Mouse (Mus musculus): Measurements from ENCODE around the gene Jade1. TPM values are rescaled to one million over a fixed set of nuclear protein-coding genes. Genes with fewer than 3 reads are reported as not detected.

Gene Jade1
- 18.8 and 21.8 TPM in 2 replicates for total RNA-seq (2014; rRNA removed)
- polyA plus RNA-seq (2015; fragmentation: Nextera tagmentation; extraction: Ambion mirVana) = 15.0 and 16.7 TPM in 2 replicates

DNA sequence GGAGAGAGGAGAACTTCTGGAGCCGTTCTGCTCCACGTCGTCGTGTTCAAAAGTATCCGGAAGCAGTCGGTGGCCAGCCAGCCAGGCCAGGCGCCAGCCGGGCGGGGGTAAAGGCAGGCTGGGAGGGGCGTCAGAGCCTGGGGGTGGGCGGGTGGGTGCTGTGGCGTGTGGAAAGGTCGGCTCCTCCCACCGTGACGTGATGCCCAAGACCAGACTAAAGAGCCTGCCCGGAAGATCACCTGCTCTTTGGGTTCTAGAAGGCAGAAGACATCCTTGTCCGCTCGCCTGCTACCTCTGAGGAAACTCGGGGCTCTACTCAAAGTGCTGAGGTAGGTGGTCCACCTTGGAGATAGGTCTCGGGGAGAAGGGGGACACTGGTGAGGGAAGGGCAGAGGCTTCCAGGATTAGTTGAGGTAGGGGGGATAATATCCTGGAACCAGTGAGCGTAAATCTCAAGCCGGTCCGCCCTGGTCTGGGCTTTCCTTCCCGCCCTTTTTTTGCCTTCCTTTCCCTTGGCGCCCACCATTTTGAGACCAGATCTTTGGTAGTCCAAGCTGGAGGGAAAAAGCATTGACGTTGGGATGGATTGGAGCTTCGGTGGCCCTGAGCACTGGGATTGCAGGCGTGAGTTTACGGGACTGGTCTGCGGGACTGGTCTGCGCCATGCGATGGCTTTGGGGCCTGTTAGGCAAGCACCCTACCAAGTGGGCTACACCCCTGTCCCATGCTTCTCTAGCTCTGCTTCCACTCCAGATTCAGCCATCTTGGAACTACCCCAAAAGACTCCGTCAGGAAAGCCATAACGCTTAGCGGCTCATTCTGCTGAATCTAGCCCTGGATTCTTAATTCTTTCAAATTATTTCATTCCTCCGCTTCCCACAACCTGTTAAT, at the start of gene Jade1:
TSS of gene Jade1 (plus strand) at position 241 of the 891 bp plus-strand sequence.
- no peak for TF ChIP-seq CTCF (IDR thresholded peaks at IDR 0.05)
- DNase-seq (ENCODE audit: low spot score) (no peak), ATAC-seq (ENCODE audit: low FRiP score) (no peak)
- Histone ChIP-seq H3K9me3 (ENCODE audit: low read length) (no peaks in the 10 kb centered on the region), H3K27ac (ENCODE audit: low read depth, low read length) (no peak within 1 kb of the TSS), H3K36me3 (ENCODE audit: insufficient read depth, low read length) (no peaks in the 10 kb centered on the region), H3K4me1 (ENCODE audit: insufficient read depth, low read length) (no peaks in the 10 kb centered on the region), H3K27me3 (ENCODE audit: insufficient read depth, low read length) (no peaks in the 10 kb centered on the region), H3K4me2 (ENCODE audit: low read depth, low read length, poor library complexity, severe bottlenecking) (no peak within 1 kb of the TSS), H3K9ac (replicated peaks; ENCODE audit: low read length, poor library complexity, severe bottlenecking) (no peak within 1 kb of the TSS), H3K4me3 (ENCODE audit: low read depth, low read length) (no peak within 1 kb of the TSS)
- 97% methylated on average over 36 of the region's 36 CpGs for WGBS

- H3K27ac ChIP-seq (ENCODE audit: low read depth, low read length) = no peak overlapping the region
- no peaks in the 10 kb centered on the region for H3K27me3 ChIP-seq (ENCODE audit: insufficient read depth, low read length)
- no peak for TF ChIP-seq CTCF (IDR thresholded peaks at IDR 0.05)
- no peaks in the 10 kb centered on the region for H3K4me1 ChIP-seq (ENCODE audit: insufficient read depth, low read length)
- no peak overlapping the region for H3K9ac ChIP-seq (replicated peaks; ENCODE audit: low read length, poor library complexity, severe bottlenecking)
- H3K4me2 ChIP-seq (ENCODE audit: low read depth, low read length, poor library complexity, severe bottlenecking) = no peak overlapping the region
- no peaks in the 10 kb centered on the region for H3K9me3 ChIP-seq (ENCODE audit: low read length)
- ATAC-seq (ENCODE audit: low FRiP score) (no peak), DNase-seq (ENCODE audit: low spot score) (no peak)
- H3K4me3 ChIP-seq (ENCODE audit: low read depth, low read length) = no peak overlapping the region
- no peaks in the 10 kb centered on the region for H3K36me3 ChIP-seq (ENCODE audit: insufficient read depth, low read length)
- 85% methylated on average over 2 of the region's 2 CpGs for WGBS
Measured at GRCm38 (mm10) chr3:41509441-41509840, 46.1 kb upstream of the Jade1 start.

GRCm38 (mm10) chr3:41510191-41510590, 45.3 kb upstream of the Jade1 start:
- Histone ChIP-seq H3K36me3 (ENCODE audit: insufficient read depth, low read length) (no peaks in the 10 kb centered on the region), H3K9me3 (ENCODE audit: low read length) (no peaks in the 10 kb centered on the region), H3K4me3 (ENCODE audit: low read depth, low read length) (no peak overlapping the region), H3K4me2 (ENCODE audit: low read depth, low read length, poor library complexity, severe bottlenecking) (no peak overlapping the region), H3K27ac (ENCODE audit: low read depth, low read length) (no peak overlapping the region), H3K4me1 (ENCODE audit: insufficient read depth, low read length) (no peaks in the 10 kb centered on the region), H3K9ac (replicated peaks; ENCODE audit: low read length, poor library complexity, severe bottlenecking) (no peak overlapping the region), H3K27me3 (ENCODE audit: insufficient read depth, low read length) (no peaks in the 10 kb centered on the region)
- ATAC-seq (ENCODE audit: low FRiP score) (no peak), DNase-seq (ENCODE audit: low spot score) (no peak)
- WGBS = 55% methylated on average over 9 of the region's 9 CpGs
- TF ChIP-seq CTCF (IDR thresholded peaks at IDR 0.05) = no peak

GRCm38 (mm10) chr3:41510750-41511149, 44.8 kb upstream of the Jade1 start:
- H3K36me3 ChIP-seq (ENCODE audit: insufficient read depth, low read length) = no peaks in the 10 kb centered on the region
- no peak for DNase-seq (ENCODE audit: low spot score)
- H3K27ac ChIP-seq (ENCODE audit: low read depth, low read length) = no peak overlapping the region
- no peak overlapping the region for H3K4me3 ChIP-seq (ENCODE audit: low read depth, low read length)
- H3K9me3 ChIP-seq (ENCODE audit: low read length) = no peaks in the 10 kb centered on the region
- WGBS = 70% methylated on average over 7 of the region's 7 CpGs
- H3K4me1 ChIP-seq (ENCODE audit: insufficient read depth, low read length) = no peaks in the 10 kb centered on the region
- TF ChIP-seq CTCF (IDR thresholded peaks at IDR 0.05) = no peak
- H3K9ac ChIP-seq (replicated peaks; ENCODE audit: low read length, poor library complexity, severe bottlenecking) = no peak overlapping the region
- H3K27me3 ChIP-seq (ENCODE audit: insufficient read depth, low read length) = no peaks in the 10 kb centered on the region
- H3K4me2 ChIP-seq (ENCODE audit: low read depth, low read length, poor library complexity, severe bottlenecking) = no peak overlapping the region
- no peak for ATAC-seq (ENCODE audit: low FRiP score)

- H3K27me3 ChIP-seq (ENCODE audit: insufficient read depth, low read length) = no peaks in the 10 kb centered on the region
- no peak for ATAC-seq (ENCODE audit: low FRiP score)
- H3K27ac ChIP-seq (ENCODE audit: low read depth, low read length) = no peak overlapping the region
- no peak overlapping the region for H3K4me2 ChIP-seq (ENCODE audit: low read depth, low read length, poor library complexity, severe bottlenecking)
- no peak overlapping the region for H3K9ac ChIP-seq (replicated peaks; ENCODE audit: low read length, poor library complexity, severe bottlenecking)
- DNase-seq (ENCODE audit: low spot score) = no peak
- no peak for TF ChIP-seq CTCF (IDR thresholded peaks at IDR 0.05)
- H3K9me3 ChIP-seq (ENCODE audit: low read length) = no peaks in the 10 kb centered on the region
- WGBS = 75% methylated on average over 5 of the region's 5 CpGs
- H3K36me3 ChIP-seq (ENCODE audit: insufficient read depth, low read length) = no peaks in the 10 kb centered on the region
- no peaks in the 10 kb centered on the region for H3K4me1 ChIP-seq (ENCODE audit: insufficient read depth, low read length)
- H3K4me3 ChIP-seq (ENCODE audit: low read depth, low read length) = no peak overlapping the region
Measured at GRCm38 (mm10) chr3:41514003-41514402, 41.5 kb upstream of the Jade1 start.

DNA sequence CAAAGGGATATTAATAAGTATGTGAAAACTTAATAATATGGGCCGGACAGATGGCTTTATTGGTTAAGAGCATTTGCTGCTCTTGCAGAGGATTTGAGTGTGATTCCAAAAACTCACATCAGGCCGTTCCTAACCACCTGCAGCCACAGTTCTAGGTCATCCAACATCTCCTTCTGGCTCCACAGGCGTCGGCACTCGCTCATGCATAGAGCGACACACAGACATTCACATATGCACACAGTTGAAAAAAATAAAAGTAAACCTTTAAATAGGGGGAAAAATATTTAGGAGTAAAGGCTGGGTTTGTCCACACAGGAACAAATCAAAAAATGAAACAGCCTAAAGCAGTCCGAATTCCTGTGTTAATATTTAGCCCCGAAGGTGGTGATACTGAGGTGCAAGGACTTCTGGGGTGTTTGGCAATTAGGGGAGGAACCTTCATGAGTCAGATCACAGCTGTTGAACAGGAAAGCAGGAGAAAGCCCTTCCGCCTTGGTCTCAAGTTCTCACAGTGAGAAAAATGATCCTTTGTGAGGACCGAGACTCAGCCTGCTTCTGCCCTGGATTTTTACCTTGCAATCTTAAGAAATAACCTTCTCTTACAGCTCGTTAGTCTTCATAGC, 40.7 kb upstream of the Jade1 start:
- Histone ChIP-seq H3K9ac (replicated peaks; ENCODE audit: low read length, poor library complexity, severe bottlenecking) (no peak overlapping the region), H3K9me3 (ENCODE audit: low read length) (no peaks in the 10 kb centered on the region), H3K4me3 (ENCODE audit: low read depth, low read length) (no peak overlapping the region), H3K36me3 (ENCODE audit: insufficient read depth, low read length) (no peaks in the 10 kb centered on the region), H3K4me1 (ENCODE audit: insufficient read depth, low read length) (no peaks in the 10 kb centered on the region), H3K27me3 (ENCODE audit: insufficient read depth, low read length) (no peaks in the 10 kb centered on the region), H3K4me2 (ENCODE audit: low read depth, low read length, poor library complexity, severe bottlenecking) (no peak overlapping the region), H3K27ac (ENCODE audit: low read depth, low read length) (no peak overlapping the region)
- no peak for TF ChIP-seq CTCF (IDR thresholded peaks at IDR 0.05)
- DNase-seq (ENCODE audit: low spot score) (no peak), ATAC-seq (ENCODE audit: low FRiP score) (no peak)
- WGBS = 89% methylated on average over 11 of the region's 11 CpGs
